Mouse (Mus musculus) WW6 (cell line): ENCODE measurements around the gene Fam183b.
"Not testable (repeated sequence)": the region's sequence is repeated elsewhere in the genome, so short reads cannot be mapped to it uniquely, and the experiment has no call there.

Experiments used
- DNase-seq: peaks from one replicate; pipeline ENCODE4 v3.0.0-alpha.2; 2013; ENCODE audit warnings: low read depth, low spot score

Fam183b gene

GRCm38 (mm10) chr11:58772888-58773287, 28.9 kb downstream of the Fam183b start, which contains the start of gene Olfr315:
Gene Olfr315 (plus strand): TSS chr11:58773188.
- no peak for DNase-seq

- no peak for DNase-seq
These were observed 49.3 kb downstream of the Fam183b start, which contains the start of gene Olfr316 for GRCm38 (mm10) chr11:58752434-58752833. Gene Olfr316 (plus strand): TSS chr11:58752734.

- not testable (repeated sequence) for DNase-seq
These were observed 50.7 kb downstream of the Fam183b start for GRCm38 (mm10) chr11:58751096-58751495.
